Mouse (Mus musculus): ENCODE results near the gene Slain1. TPM values are rescaled to one million over a fixed set of nuclear protein-coding genes. Genes with fewer than 3 reads are reported as not detected.
A peak's percentile ranks its signal among the peaks of the same experiment; 100 is the strongest.
"Not testable (repeated sequence)": the region's sequence is repeated elsewhere in the genome, so short reads cannot be mapped to it uniquely, and the experiment has no call there.

The Slain1 gene
- polyA plus RNA-seq, 1 experiment from 2014 or later = 4.5 TPM

- Histone ChIP-seq H3K4me2 (replicated peaks) (no peak overlapping the region), H3K9ac (no peak overlapping the region), H3K4me3 (no peak overlapping the region), H3K4me1 (peaks cover 4% of the 10 kb centered on the region; the same call in 1 of the 2 replicates), H3K36me3 (no peaks in the 10 kb centered on the region), H3K27ac (no peak overlapping the region), H3K27me3 (no peaks in the 10 kb centered on the region), H3K9me3 (no peaks in the 10 kb centered on the region)
- WGBS = 67% methylated on average over 23 of the region's 23 CpGs
- ATAC-seq (ENCODE audit: insufficient number of reproducible peaks, insufficient read depth, low FRiP score, low TSS enrichment) = no peak
These were observed 79.1 kb downstream of the Slain1 start for GRCm38 (mm10) chr14:103728951-103729725.

GRCm38 (mm10) chr14:103729760-103730367, 79.8 kb downstream of the Slain1 start:
- no peak for ATAC-seq (ENCODE audit: insufficient number of reproducible peaks, insufficient read depth, low FRiP score, low TSS enrichment)
- WGBS = 36% methylated on average over 11 of the region's 11 CpGs

GRCm38 (mm10) chr14:103732626-103733025, 82.6 kb downstream of the Slain1 start:
- Histone ChIP-seq H3K9me3 (no peaks in the 10 kb centered on the region), H3K4me3 (no peak overlapping the region), H3K36me3 (no peaks in the 10 kb centered on the region), H3K4me2 (replicated peaks) (no peak overlapping the region), H3K9ac (no peak overlapping the region), H3K4me1 (peaks cover 4% of the 10 kb centered on the region; the same call in 1 of the 2 replicates), H3K27me3 (no peaks in the 10 kb centered on the region), H3K27ac (no peak overlapping the region)
- WGBS = 80% methylated on average over 1 of the region's 1 CpGs
- 0 out of 2 replicates have a peak, but pooled peaks have one; percentile 28 for ATAC-seq (ENCODE audit: insufficient number of reproducible peaks, insufficient read depth, low FRiP score, low TSS enrichment)

More at GRCm38 (mm10) chr14:103729760-103730367, 79.8 kb downstream of the Slain1 start:
- no peaks in the 10 kb centered on the region for H3K36me3 ChIP-seq
- no peak overlapping the region for H3K9ac ChIP-seq
- H3K4me1 ChIP-seq = peaks cover 4% of the 10 kb centered on the region; the same call in 1 of the 2 replicates
- H3K27me3 ChIP-seq = no peaks in the 10 kb centered on the region
- H3K4me3 ChIP-seq = no peak overlapping the region
- H3K27ac ChIP-seq = no peak overlapping the region
- H3K9me3 ChIP-seq = no peaks in the 10 kb centered on the region
- H3K4me2 ChIP-seq (replicated peaks) = no peak overlapping the region

- Histone ChIP-seq H3K9me3 (no peaks in the 10 kb centered on the region), H3K4me2 (replicated peaks) (no peak overlapping the region), H3K9ac (no peak overlapping the region), H3K4me3 (no peak overlapping the region), H3K27me3 (no peaks in the 10 kb centered on the region), H3K4me1 (no peaks in the 10 kb centered on the region), H3K36me3 (no peaks in the 10 kb centered on the region), H3K27ac (no peak overlapping the region)
- no peak for ATAC-seq (ENCODE audit: insufficient number of reproducible peaks, insufficient read depth, low FRiP score, low TSS enrichment)
- WGBS = 82% methylated on average over 7 of the region's 7 CpGs
These were observed 91.2 kb downstream of the Slain1 start for GRCm38 (mm10) chr14:103741216-103741615.

GRCm38 (mm10) chr14:103742150-103742549, 92.1 kb downstream of the Slain1 start:
- no peak for ATAC-seq (ENCODE audit: insufficient number of reproducible peaks, insufficient read depth, low FRiP score, low TSS enrichment)
- no peak overlapping the region for H3K27ac ChIP-seq

GRCm38 (mm10) chr14:103747345-103747744, 97.3 kb downstream of the Slain1 start:
- H3K27ac ChIP-seq = no peak overlapping the region
- 39% methylated on average over 6 of the region's 6 CpGs for WGBS
- 0 out of 2 replicates have a peak, but pooled peaks cover 9% of the 10 kb centered on the region for H3K4me1 ChIP-seq
- no peak overlapping the region for H3K9ac ChIP-seq
- H3K4me2 ChIP-seq (replicated peaks) = no peak overlapping the region
- no peaks in the 10 kb centered on the region for H3K36me3 ChIP-seq
- H3K4me3 ChIP-seq = no peak overlapping the region
- H3K27me3 ChIP-seq = no peaks in the 10 kb centered on the region
- H3K9me3 ChIP-seq = no peaks in the 10 kb centered on the region
- ATAC-seq (ENCODE audit: insufficient number of reproducible peaks, insufficient read depth, low FRiP score, low TSS enrichment) = no peak

More at GRCm38 (mm10) chr14:103742150-103742549, 92.1 kb downstream of the Slain1 start:
- Histone ChIP-seq H3K9ac (no peak overlapping the region), H3K9me3 (no peaks in the 10 kb centered on the region), H3K27me3 (no peaks in the 10 kb centered on the region), H3K4me3 (no peak overlapping the region), H3K36me3 (no peaks in the 10 kb centered on the region), H3K4me1 (0 out of 2 replicates have a peak, but pooled peaks cover under 1% of the 10 kb centered on the region), H3K4me2 (replicated peaks) (no peak overlapping the region)
- 74% methylated on average over 8 of the region's 8 CpGs for WGBS

- not testable (repeated sequence) for ATAC-seq (ENCODE audit: insufficient number of reproducible peaks, insufficient read depth, low FRiP score, low TSS enrichment); H3K27ac ChIP-seq; H3K4me3 ChIP-seq; H3K27me3 ChIP-seq; H3K9me3 ChIP-seq; H3K4me2 ChIP-seq (replicated peaks); H3K4me1 ChIP-seq; H3K36me3 ChIP-seq; H3K9ac ChIP-seq
- 87% methylated on average over 4 of the region's 4 CpGs for WGBS
These were observed 100.6 kb downstream of the Slain1 start for GRCm38 (mm10) chr14:103750638-103751037.

GRCm38 (mm10) chr14:103751384-103751783, 101.4 kb downstream of the Slain1 start:
- Histone ChIP-seq H3K27me3 (no peaks in the 10 kb centered on the region), H3K27ac (no peak overlapping the region), H3K4me2 (replicated peaks) (no peak overlapping the region), H3K4me1 (0 out of 2 replicates have a peak, but pooled peaks cover 9% of the 10 kb centered on the region), H3K9me3 (no peaks in the 10 kb centered on the region), H3K36me3 (no peaks in the 10 kb centered on the region), H3K9ac (no peak overlapping the region), H3K4me3 (no peak overlapping the region)
- no peak for ATAC-seq (ENCODE audit: insufficient number of reproducible peaks, insufficient read depth, low FRiP score, low TSS enrichment)

GRCm38 (mm10) chr14:103752773-103753172, 102.7 kb downstream of the Slain1 start:
- no peak overlapping the region for H3K27ac ChIP-seq
- ATAC-seq (ENCODE audit: insufficient number of reproducible peaks, insufficient read depth, low FRiP score, low TSS enrichment) = no peak
- no peaks in the 10 kb centered on the region for H3K9me3 ChIP-seq
- H3K36me3 ChIP-seq = no peaks in the 10 kb centered on the region
- 0 out of 2 replicates have a peak, but pooled peaks cover 3% of the 10 kb centered on the region for H3K4me1 ChIP-seq
- H3K4me2 ChIP-seq (replicated peaks) = no peak overlapping the region
- H3K4me3 ChIP-seq = no peak overlapping the region
- H3K27me3 ChIP-seq = no peaks in the 10 kb centered on the region
- H3K9ac ChIP-seq = no peak overlapping the region
- WGBS = 89% methylated on average over 7 of the region's 7 CpGs

- H3K36me3 ChIP-seq = no peaks in the 10 kb centered on the region
- 0 out of 2 replicates have a peak, but pooled peaks cover 3% of the 10 kb centered on the region for H3K4me1 ChIP-seq
- H3K27ac ChIP-seq = no peak overlapping the region
- no peak overlapping the region for H3K4me2 ChIP-seq (replicated peaks)
- no peak for ATAC-seq (ENCODE audit: insufficient number of reproducible peaks, insufficient read depth, low FRiP score, low TSS enrichment)
- H3K4me3 ChIP-seq = no peak overlapping the region
- no peaks in the 10 kb centered on the region for H3K9me3 ChIP-seq
- H3K9ac ChIP-seq = no peak overlapping the region
- no peaks in the 10 kb centered on the region for H3K27me3 ChIP-seq
- 67% methylated on average over 7 of the region's 7 CpGs for WGBS
These were observed 104.0 kb downstream of the Slain1 start for GRCm38 (mm10) chr14:103754041-103754440.

- Histone ChIP-seq H3K27me3 (no peaks in the 10 kb centered on the region), H3K4me2 (replicated peaks) (no peak overlapping the region), H3K27ac (no peak overlapping the region), H3K36me3 (no peaks in the 10 kb centered on the region), H3K9me3 (no peaks in the 10 kb centered on the region), H3K9ac (no peak overlapping the region), H3K4me1 (no peaks in the 10 kb centered on the region), H3K4me3 (no peak overlapping the region)
- WGBS = 77% methylated on average over 9 of the region's 9 CpGs
- ATAC-seq (ENCODE audit: insufficient number of reproducible peaks, insufficient read depth, low FRiP score, low TSS enrichment) = no peak
These were observed 104.4 kb downstream of the Slain1 start for GRCm38 (mm10) chr14:103754465-103754864.
